24 mouse cellular contexts compared by ENCODE assay signal in genomic region chr4:120056451-120056850, GRCm38 (mm10). TPM values are rescaled to one million over a fixed set of nuclear protein-coding genes. Genes with fewer than 3 reads are reported as not detected.
"Had no signal": no experiment of that assay in that cellular context is flagged by ENCODE, and none has a peak within 500 bp of the region (broad histone marks: within the 10 kb centered on the region; RNA-seq: fewer than 3 reads in every experiment).

No protein-coding gene starts in this region.

- H3K4me2 ChIP-seq: liver, embryonic 12.5 days; lung, embryonic 14.5 days; midbrain, embryonic 12.5 days; neural tube, embryonic 13.5 days; neural tube, embryonic 15.5 days; stomach, embryonic 15.5 days had no signal

- H3K36me3 ChIP-seq: liver, embryonic 12.5 days; midbrain, embryonic 10.5 days; midbrain, embryonic 12.5 days; neural tube, embryonic 13.5 days; neural tube, embryonic 15.5 days; stomach, embryonic 15.5 days had no signal

- H3K9ac ChIP-seq: liver, embryonic 12.5 days; liver, embryonic 14.5 days; lung, embryonic 14.5 days; midbrain, embryonic 12.5 days; neural tube, embryonic 13.5 days; neural tube, embryonic 15.5 days; stomach, embryonic 15.5 days had no signal

- H3K9me3 ChIP-seq: liver, embryonic 12.5 days; midbrain, embryonic 10.5 days; midbrain, embryonic 12.5 days; neural tube, embryonic 13.5 days; neural tube, embryonic 15.5 days; stomach, embryonic 15.5 days had no signal

- H3K27me3 ChIP-seq: liver, embryonic 12.5 days; midbrain, embryonic 12.5 days; neural tube, embryonic 13.5 days; neural tube, embryonic 15.5 days; stomach, embryonic 15.5 days had no signal

- H3K27ac ChIP-seq: liver, embryonic 12.5 days; liver, embryonic 14.5 days; midbrain, embryonic 10.5 days; midbrain, embryonic 12.5 days; neural tube, embryonic 13.5 days; neural tube, embryonic 15.5 days; stomach, embryonic 15.5 days; stomach, postnatal 0 days had no signal

- ATAC-seq: liver, embryonic 12.5 days; midbrain, embryonic 16.5 days had no signal

- H3K4me3 ChIP-seq: liver, embryonic 12.5 days; midbrain, embryonic 10.5 days; midbrain, embryonic 12.5 days; myocyte; neural tube, embryonic 13.5 days; neural tube, embryonic 15.5 days; stomach, embryonic 15.5 days had no signal

- H3K4me1 ChIP-seq: liver, embryonic 12.5 days; midbrain, embryonic 12.5 days; neural tube, embryonic 13.5 days; neural tube, embryonic 15.5 days; stomach, embryonic 15.5 days had no signal

- DNase-seq: lung, adult 18-20 months; lung, embryonic 14.5 days; lung, postnatal 10 days; lung, postnatal 4 days; midbrain, embryonic 14.5 days; retina, postnatal 1 day; right cerebral cortex, adult 18-20 months; right cerebral cortex, postnatal 25 days had no signal

RNA-seq across cellular contexts. Expression of gene AL607142.1, which starts 8.3 kb away (rescaled TPM):
- polyA plus RNA-seq: liver, embryonic 12.5 days; liver, embryonic 14.5 days; liver, embryonic 16.5 days; lung, embryonic 14.5 days; lung, embryonic 16.5 days; midbrain, embryonic 10.5 days; midbrain, embryonic 12.5 days; midbrain, embryonic 14.5 days; midbrain, embryonic 16.5 days; myocyte; neural tube, embryonic 11.5 days; neural tube, embryonic 13.5 days; neural tube, embryonic 15.5 days; spleen, adult 2 months; stomach, embryonic 15.5 days; stomach, postnatal 0 days; testis, adult 2 months; urinary bladder, adult 2 months had no signal
